In genomic region chr6:52464571-52464970, GRCm38 (mm10) we compare ENCODE assay signal across 20 mouse cellular contexts.
A peak's percentile ranks its signal among the peaks of the same experiment; 100 is the strongest.
DNase-seq lines count a peak whose midpoint lies in the region; ATAC-seq lines count a peak whose summit lies in the region.
"Had no signal": no experiment of that assay in that cellular context is flagged by ENCODE, and none has a peak within 500 bp of the region (broad histone marks: within the 10 kb centered on the region; RNA-seq: fewer than 3 reads in every experiment).

No protein-coding gene starts in this region.

- H3K27ac ChIP-seq in forebrain, embryonic 11.5 days (ENCODE audit: low read depth, low read length): no peak overlapping the region
- H3K27ac ChIP-seq in forebrain, embryonic 14.5 days (ENCODE audit: low read depth, low read length): no peak overlapping the region
- H3K27ac ChIP-seq in heart, embryonic 12.5 days (ENCODE audit: poor library complexity, severe bottlenecking): no peak overlapping the region
- H3K27ac ChIP-seq: embryonic facial prominence, embryonic 12.5 days; forebrain, embryonic 13.5 days; heart, adult 2 months; hindbrain, embryonic 12.5 days had no signal

- H3K4me1 ChIP-seq in forebrain, embryonic 11.5 days (replicated peaks; ENCODE audit: control insufficient read depth, insufficient read depth, low read length): no peaks in the 10 kb centered on the region
- H3K4me1 ChIP-seq in forebrain, embryonic 14.5 days (ENCODE audit: control insufficient read depth, insufficient read depth, low read length): no peaks in the 10 kb centered on the region
- peaks cover 3% of the 10 kb centered on the region; the same call in 1 of the 2 replicates for H3K4me1 ChIP-seq in heart, embryonic 12.5 days (replicated peaks)
- H3K4me1 ChIP-seq: embryonic facial prominence, embryonic 12.5 days; forebrain, embryonic 13.5 days; hindbrain, embryonic 12.5 days had no signal

- 81% methylated on average over 3 of the region's 3 CpGs for whole genome bisulfite sequencing in forebrain, embryonic 11.5 days
- WGBS in forebrain, embryonic 14.5 days: 70% methylated on average over 3 of the region's 3 CpGs
- 69% methylated on average over 3 of the region's 3 CpGs for WGBS in heart, embryonic 12.5 days

- no peaks in the 10 kb centered on the region for H3K27me3 ChIP-seq in forebrain, embryonic 11.5 days (ENCODE audit: control insufficient read depth, insufficient read depth, low read length)
- no peaks in the 10 kb centered on the region for H3K27me3 ChIP-seq in forebrain, embryonic 14.5 days (replicated peaks; ENCODE audit: control insufficient read depth, insufficient read depth, low read length)
- H3K27me3 ChIP-seq in heart, embryonic 12.5 days (replicated peaks): no peaks in the 10 kb centered on the region
- H3K27me3 ChIP-seq: embryonic facial prominence, embryonic 12.5 days; forebrain, embryonic 13.5 days; hindbrain, embryonic 12.5 days had no signal

- no peak overlapping the region for H3K4me2 ChIP-seq in forebrain, embryonic 11.5 days (ENCODE audit: low read depth, low read length, severe bottlenecking)
- H3K4me2 ChIP-seq in forebrain, embryonic 14.5 days (ENCODE audit: low read length): no peak overlapping the region
- H3K4me2 ChIP-seq in heart, embryonic 12.5 days: no peak overlapping the region
- H3K4me2 ChIP-seq: embryonic facial prominence, embryonic 12.5 days; forebrain, embryonic 13.5 days; hindbrain, embryonic 12.5 days had no signal

- H3K4me3 ChIP-seq in forebrain, embryonic 11.5 days (ENCODE audit: low read depth, low read length): no peak overlapping the region
- H3K4me3 ChIP-seq in forebrain, embryonic 14.5 days (ENCODE audit: low read depth, low read length): no peak overlapping the region
- no peak overlapping the region for H3K4me3 ChIP-seq in heart, embryonic 12.5 days
- H3K4me3 ChIP-seq: embryonic facial prominence, embryonic 12.5 days; forebrain, embryonic 13.5 days; heart, adult 2 months; hindbrain, embryonic 12.5 days had no signal

- H3K36me3 ChIP-seq in forebrain, embryonic 11.5 days (ENCODE audit: control insufficient read depth, insufficient read depth, low read length): no peaks in the 10 kb centered on the region
- H3K36me3 ChIP-seq in forebrain, embryonic 14.5 days (ENCODE audit: control insufficient read depth, insufficient read depth, low read length): no peaks in the 10 kb centered on the region
- H3K36me3 ChIP-seq in heart, embryonic 12.5 days: no peaks in the 10 kb centered on the region
- H3K36me3 ChIP-seq: embryonic facial prominence, embryonic 12.5 days; hindbrain, embryonic 12.5 days had no signal

- no peak for ATAC-seq in forebrain, embryonic 11.5 days (replicated peaks; ENCODE audit: low FRiP score)
- ATAC-seq in forebrain, embryonic 14.5 days: no peak
- ATAC-seq in heart, embryonic 12.5 days (ENCODE audit: insufficient number of reproducible peaks, low FRiP score): no peak
- ATAC-seq: forebrain, embryonic 13.5 days; hindbrain, embryonic 16.5 days; inflammation-experienced regulatory T-cells, adult 6 months had no signal

- no peaks in the 10 kb centered on the region for H3K9me3 ChIP-seq in forebrain, embryonic 11.5 days (ENCODE audit: control insufficient read depth, low read length)
- no peaks in the 10 kb centered on the region for H3K9me3 ChIP-seq in forebrain, embryonic 14.5 days (replicated peaks; ENCODE audit: control insufficient read depth, low read length)
- no peaks in the 10 kb centered on the region for H3K9me3 ChIP-seq in heart, embryonic 12.5 days (replicated peaks)
- H3K9me3 ChIP-seq: embryonic facial prominence, embryonic 12.5 days; forebrain, embryonic 13.5 days; hindbrain, embryonic 12.5 days had no signal

- no peak overlapping the region for H3K9ac ChIP-seq in forebrain, embryonic 11.5 days (ENCODE audit: low read length)
- H3K9ac ChIP-seq in forebrain, embryonic 14.5 days (ENCODE audit: low read length): no peak overlapping the region
- H3K9ac ChIP-seq in heart, embryonic 12.5 days: no peak overlapping the region
- H3K9ac ChIP-seq: embryonic facial prominence, embryonic 12.5 days; forebrain, embryonic 13.5 days; hindbrain, embryonic 12.5 days had no signal

- peak; percentile 15 for DNase-seq in forebrain, embryonic 11.5 days (ENCODE audit: low spot score)
- DNase-seq in forebrain, embryonic 14.5 days (ENCODE audit: low spot score): no peak
- DNase-seq in heart, adult 8-10 months (ENCODE audit: low spot score): peak; percentile 55
- DNase-seq in testis, postnatal 14 days (ENCODE audit: low spot score): peak; percentile 21
- DNase-seq in testis, postnatal 10 days (ENCODE audit: low spot score): no peak
- peak; percentile 40 for DNase-seq in skeletal muscle tissue, adult 2 months (ENCODE audit: low read depth, low spot score)
- no peak for DNase-seq in kidney, adult 8-10 months
- DNase-seq: adrenal gland, adult 2 months; adrenal gland, postnatal 25 days; cerebellum, adult 2 months; embryo, embryonic 11 days; heart, postnatal 36 days; kidney, adult 11 months had no signal

Comparison
In these comparisons a context has a peak if more than half of its experiments do, and no peak if none do; other contexts are left out.
1. DNase-seq: peak in forebrain, embryonic 11.5 days (single experiment), heart, adult 8-10 months (single experiment), testis, postnatal 14 days (single experiment) and skeletal muscle tissue, adult 2 months (single experiment); none in forebrain, embryonic 14.5 days (single experiment), testis, postnatal 10 days (single experiment) and kidney, adult 8-10 months (0 of 2).